Mouse (Mus musculus) cerebellum, adult 18-20 months (tissue): ENCODE data around the gene 1110004F10Rik.
A peak's percentile ranks its signal among the peaks of the same experiment; 100 is the strongest.
"Not testable (repeated sequence)": the region's sequence is repeated elsewhere in the genome, so short reads cannot be mapped to it uniquely, and the experiment has no call there.

ENCODE experiments used
- DNase-seq, 2 experiments: peaks; one replicate each; pipeline ENCODE4 v3.0.0; 2021

Gene 1110004F10Rik

GRCm38 (mm10) chr7:116039196-116039537, at the start of gene 1110004F10Rik:
TSS of gene 1110004F10Rik (plus strand) at chr7:116039397.
- DNase-seq: peak in 1 of 2 experiments; percentile 8

- DNase-seq: no peak
These were observed 36.5 kb upstream of the 1110004F10Rik start for GRCm38 (mm10) chr7:116002726-116003125.

- DNase-seq: no peak
These were observed 9.2 kb upstream of the 1110004F10Rik start for GRCm38 (mm10) chr7:116029991-116030390.

GRCm38 (mm10) chr7:116030597-116031387, 8.4 kb upstream of the 1110004F10Rik start:
- DNase-seq: peak in 1 of 2 experiments; percentile 14

GRCm38 (mm10) chr7:116031388-116031717, 7.8 kb upstream of the 1110004F10Rik start:
- DNase-seq: no peak

- peak; percentile 28 to 42 for DNase-seq
These were observed 7.2 kb upstream of the 1110004F10Rik start for GRCm38 (mm10) chr7:116031718-116032595.

GRCm38 (mm10) chr7:116032596-116033307, 6.4 kb upstream of the 1110004F10Rik start:
- peak; percentile 66 to 71 for DNase-seq

- DNase-seq: peak; percentile 16 to 27
These were observed 5.6 kb upstream of the 1110004F10Rik start for GRCm38 (mm10) chr7:116033371-116034241.

GRCm38 (mm10) chr7:116034282-116034758, 4.9 kb upstream of the 1110004F10Rik start:
- peak; percentile 8 to 12 for DNase-seq

GRCm38 (mm10) chr7:116035504-116035903, 3.7 kb upstream of the 1110004F10Rik start:
- no peak for DNase-seq

GRCm38 (mm10) chr7:116036591-116037555, 2.3 kb upstream of the 1110004F10Rik start:
- no peak for DNase-seq

- DNase-seq: no peak
These were observed 1.2 kb upstream of the 1110004F10Rik start for GRCm38 (mm10) chr7:116038024-116038423.

GRCm38 (mm10) chr7:116038511-116038910, 686 bp upstream of the 1110004F10Rik start, which contains the start of gene Sox6:
TSS of gene Sox6 (minus strand) at chr7:116038796.
- peak in 1 of 2 experiments; percentile 15 for DNase-seq

- peak; percentile 78 to 86 for DNase-seq
These were observed 605 bp downstream of the 1110004F10Rik start for GRCm38 (mm10) chr7:116039538-116040466.

- no peak for DNase-seq
These were observed 1.3 kb downstream of the 1110004F10Rik start for GRCm38 (mm10) chr7:116040470-116041019.

GRCm38 (mm10) chr7:116060739-116061138, 21.5 kb downstream of the 1110004F10Rik start:
- DNase-seq: no peak

GRCm38 (mm10) chr7:116084366-116084765, 45.2 kb downstream of the 1110004F10Rik start, which contains the start of gene Gm4353:
TSS of gene Gm4353 (minus strand) at chr7:116084635.
- not testable (repeated sequence) for DNase-seq

- DNase-seq: peak; percentile 96
These were observed 53.7 kb downstream of the 1110004F10Rik start for GRCm38 (mm10) chr7:116092710-116093465.
